Mouse (Mus musculus) monocyte, adult 2 months (primary cell): ENCODE measurements around the gene Scarf1.

Source experiments
- DNase-seq, 2 experiments: peaks; one replicate each; pipeline ENCODE4 v3.0.0; 2022; ENCODE audit warnings: low spot score in 2 of 2, low read depth in 1 of 2

The Scarf1 gene

GRCm38 (mm10) chr11:75511213-75511612, 2.1 kb upstream of the Scarf1 start:
- no peak for DNase-seq

- DNase-seq: no peak
Observed at GRCm38 (mm10) chr11:75512301-75513018, 880 bp upstream of the Scarf1 start.

GRCm38 (mm10) chr11:75515186-75515585, 1.8 kb downstream of the Scarf1 start:
- no peak for DNase-seq

GRCm38 (mm10) chr11:75519834-75520633, 6.7 kb downstream of the Scarf1 start:
- no peak for DNase-seq

GRCm38 (mm10) chr11:75521609-75522008, 8.3 kb downstream of the Scarf1 start:
- DNase-seq: no peak

- DNase-seq: no peak
Observed at GRCm38 (mm10) chr11:75522793-75523192, 9.5 kb downstream of the Scarf1 start.

- no peak for DNase-seq
Observed at GRCm38 (mm10) chr11:75525531-75526125, 12.3 kb downstream of the Scarf1 start.

- DNase-seq: no peak
Observed at GRCm38 (mm10) chr11:75526943-75527342, 13.6 kb downstream of the Scarf1 start.

- no peak for DNase-seq
Observed at GRCm38 (mm10) chr11:75529771-75530170, 16.4 kb downstream of the Scarf1 start.

GRCm38 (mm10) chr11:75530325-75530724, 17.0 kb downstream of the Scarf1 start:
- peak; percentile 87 to 93 for DNase-seq

GRCm38 (mm10) chr11:75530845-75531373, 17.6 kb downstream of the Scarf1 start:
- DNase-seq: peak in 1 of 2 experiments; percentile 21

- peak; percentile 66 to 79 for DNase-seq
Observed at GRCm38 (mm10) chr11:75531469-75532242, 18.3 kb downstream of the Scarf1 start, which contains the start of gene Slc43a2. Gene Slc43a2, plus strand, starts transcription at chr11:75531694.

- DNase-seq: peak in 1 of 2 experiments; percentile 35
Observed at GRCm38 (mm10) chr11:75532340-75533277, 19.3 kb downstream of the Scarf1 start.

GRCm38 (mm10) chr11:75533314-75534015, 20.1 kb downstream of the Scarf1 start:
- DNase-seq: no peak

GRCm38 (mm10) chr11:75534286-75535033, 21.1 kb downstream of the Scarf1 start:
- DNase-seq: no peak

GRCm38 (mm10) chr11:75535106-75535795, 21.9 kb downstream of the Scarf1 start:
- no peak for DNase-seq

- no peak for DNase-seq
Observed at GRCm38 (mm10) chr11:75536255-75537024, 23.1 kb downstream of the Scarf1 start.
